Mouse (Mus musculus): ENCODE results near the gene Camk2n2. TPM values are rescaled to one million over a fixed set of nuclear protein-coding genes. Genes with fewer than 3 reads are reported as not detected.
"Not testable (repeated sequence)": the region's sequence is repeated elsewhere in the genome, so short reads cannot be mapped to it uniquely, and the experiment has no call there.

Gene Camk2n2
- polyA plus RNA-seq (2015; fragmentation: Nextera tagmentation; extraction: Ambion mirVana) = 0.48 and 0.52 TPM in 2 replicates

GRCm38 (mm10) chr16:20621191-20621990 lies at the start of gene Camk2n2:
TSS of gene Camk2n2 (minus strand) at chr16:20621287.
- peak; percentile 34 for DNase-seq (ENCODE audit: low spot score)

DNA sequence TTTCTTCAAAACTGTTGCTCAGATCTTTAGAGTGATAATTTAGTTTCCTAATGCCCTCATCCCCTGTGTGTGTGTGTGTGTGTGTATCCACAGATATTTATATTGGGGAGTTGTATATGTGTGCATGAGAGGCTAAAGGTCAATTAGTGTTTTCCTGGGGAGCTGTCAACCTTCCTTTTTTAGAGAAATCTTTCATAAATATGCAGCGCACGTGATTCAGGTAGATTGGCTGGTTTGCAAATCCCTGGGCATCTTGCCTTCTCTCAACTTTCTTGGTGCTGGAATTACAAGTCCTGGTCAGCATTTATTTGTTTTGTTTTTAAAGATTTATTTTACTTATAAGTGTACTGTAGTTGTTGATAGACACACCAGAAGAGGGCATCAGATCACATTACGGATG lies 49.2 kb upstream of the Camk2n2 start:
- no peak for DNase-seq (ENCODE audit: low spot score)

DNA sequence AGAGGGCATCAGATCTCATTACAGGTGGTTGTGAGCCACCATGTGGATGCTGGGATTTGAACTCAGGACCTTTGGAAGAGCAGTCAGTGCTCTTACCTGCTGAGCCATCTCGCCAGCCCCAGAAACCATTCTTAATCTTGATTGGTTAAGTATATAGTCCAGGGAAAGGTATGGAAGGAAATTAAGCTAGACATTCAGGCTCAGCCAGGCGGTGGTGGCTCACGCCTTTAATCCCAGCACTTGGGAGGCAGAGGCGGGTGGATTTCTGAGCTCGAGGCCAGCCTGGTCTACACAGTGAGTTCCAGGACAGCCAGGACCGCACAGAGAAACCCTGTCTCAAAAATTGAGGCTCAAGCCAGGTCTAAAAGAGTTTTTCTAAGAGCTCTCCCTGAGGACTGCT lies 46.9 kb upstream of the Camk2n2 start, which contains the start of gene Eif4g1:
TSS of gene Eif4g1 (plus strand) at position 301 of the 400 bp plus-strand sequence.
- DNase-seq (ENCODE audit: low spot score) = not testable (repeated sequence)

- DNase-seq (ENCODE audit: low spot score) = no peak
Observed at GRCm38 (mm10) chr16:20657661-20658060, 36.6 kb upstream of the Camk2n2 start.

DNA sequence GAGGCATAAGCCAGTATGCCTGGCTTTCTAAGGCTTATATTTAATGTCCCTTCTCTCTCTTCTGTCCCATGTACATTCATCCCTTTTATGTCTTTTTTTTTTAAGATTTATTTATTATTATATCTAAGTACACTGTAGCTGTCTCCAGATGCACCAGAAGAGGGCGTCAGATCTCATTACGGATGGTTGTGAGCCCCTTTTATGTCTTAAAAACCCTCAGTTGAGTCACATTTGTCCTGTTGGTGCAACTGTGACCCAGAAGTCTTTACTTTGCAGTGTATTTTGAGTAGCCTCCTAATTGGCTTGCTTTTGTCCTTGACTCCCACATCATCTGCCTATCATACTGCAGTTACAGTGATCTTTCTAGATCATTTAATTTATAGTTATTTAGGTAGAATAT lies 32.2 kb upstream of the Camk2n2 start:
- no peak for DNase-seq (ENCODE audit: low spot score)

DNA sequence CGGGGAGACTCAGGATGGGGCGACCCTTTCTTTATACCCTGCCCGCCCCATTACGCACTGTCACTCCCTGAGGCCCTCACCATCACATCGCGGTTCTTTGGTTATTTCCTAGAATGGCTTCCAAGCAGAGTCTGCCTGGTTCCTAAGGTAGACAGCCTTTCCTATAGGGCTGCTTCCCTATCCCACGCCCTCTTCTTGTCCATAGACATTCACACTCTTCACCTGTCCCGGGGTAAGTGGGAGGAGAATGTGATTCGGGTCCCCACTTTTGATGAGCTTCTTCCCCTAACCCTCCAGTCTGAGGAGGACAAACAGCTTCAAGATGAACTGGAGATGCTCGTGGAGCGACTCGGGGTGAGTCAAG lies 30.8 kb upstream of the Camk2n2 start:
- DNase-seq (ENCODE audit: low spot score) = peak; percentile 5

DNA sequence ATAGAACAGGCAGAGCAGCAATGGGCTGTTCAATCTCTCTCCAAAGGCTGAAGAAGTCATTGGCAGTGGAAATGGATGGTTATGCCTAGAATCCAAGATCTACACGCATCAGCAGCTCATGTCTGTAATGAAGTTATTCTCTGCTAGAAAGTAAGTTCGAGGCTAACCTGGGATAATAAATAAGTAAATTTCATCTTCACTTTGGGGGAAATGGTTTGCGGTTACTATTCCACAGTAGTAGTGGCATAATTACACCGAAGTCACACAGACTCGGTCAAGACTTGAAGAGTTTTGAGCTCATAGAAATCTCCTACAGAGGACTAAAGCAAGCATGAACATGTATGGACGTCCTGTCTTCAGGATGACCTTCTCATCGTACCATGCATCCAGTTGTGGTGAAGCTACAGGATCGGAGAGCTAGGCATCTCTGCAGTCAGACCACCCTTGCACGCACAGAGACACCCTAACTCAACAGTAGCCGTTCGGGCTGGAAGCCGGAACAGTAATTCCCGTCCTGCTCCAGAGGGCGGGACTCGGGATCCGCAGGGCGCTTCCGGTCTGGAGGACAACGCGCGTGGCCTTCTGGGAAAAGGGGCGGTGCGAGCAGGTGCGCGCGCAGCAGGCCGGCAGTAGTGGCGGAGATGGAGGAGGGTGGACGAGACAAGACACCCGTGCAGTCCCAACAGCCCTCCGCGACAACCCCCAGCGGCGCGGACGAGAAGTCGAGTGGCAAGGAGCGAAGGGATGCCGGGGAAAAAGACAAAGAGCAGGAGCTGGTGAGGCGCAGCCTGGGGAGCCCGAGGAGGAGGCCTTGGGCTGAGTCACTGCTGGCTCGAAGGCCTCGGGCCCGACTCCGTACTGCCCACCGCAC lies 30.2 kb upstream of the Camk2n2 start, which contains the start of gene Psmd2:
TSS of gene Psmd2 (plus strand) at position 577 of the 871 bp plus-strand sequence.
- peak; percentile 89 for DNase-seq (ENCODE audit: low spot score)

DNA sequence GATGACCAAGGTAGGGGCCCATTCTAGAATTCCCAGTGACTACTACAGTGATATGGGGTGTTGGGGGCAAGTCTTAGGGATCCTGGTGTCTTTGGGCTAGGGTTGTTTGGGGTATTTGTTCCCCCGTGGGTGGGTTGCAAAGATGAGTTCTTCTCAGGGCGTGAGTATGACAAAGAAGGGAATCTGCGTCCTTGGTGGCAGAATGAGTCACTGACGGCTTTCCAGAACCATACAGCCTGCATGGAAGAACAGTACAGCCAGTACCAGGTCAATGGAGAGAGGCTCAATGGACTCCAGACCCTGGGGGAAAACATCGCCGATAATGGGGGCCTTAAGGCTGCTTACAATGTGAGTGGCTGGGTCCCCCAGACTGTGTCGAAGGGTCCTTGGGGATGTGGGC lies 22.8 kb upstream of the Camk2n2 start:
- no peak for DNase-seq (ENCODE audit: low spot score)

GRCm38 (mm10) chr16:20642161-20642560 lies 21.1 kb upstream of the Camk2n2 start:
- peak; percentile 56 for DNase-seq (ENCODE audit: low spot score)

- DNase-seq (ENCODE audit: low spot score) = no peak
Observed at GRCm38 (mm10) chr16:20638367-20638766, 17.3 kb upstream of the Camk2n2 start.

GRCm38 (mm10) chr16:20637410-20637809 lies 16.3 kb upstream of the Camk2n2 start:
- DNase-seq (ENCODE audit: low spot score) = no peak

- DNase-seq (ENCODE audit: low spot score) = no peak
Observed at GRCm38 (mm10) chr16:20629731-20630634, 8.9 kb upstream of the Camk2n2 start, which contains the start of gene Ece2. TSS of gene Ece2 (plus strand) at chr16:20629828.

DNA sequence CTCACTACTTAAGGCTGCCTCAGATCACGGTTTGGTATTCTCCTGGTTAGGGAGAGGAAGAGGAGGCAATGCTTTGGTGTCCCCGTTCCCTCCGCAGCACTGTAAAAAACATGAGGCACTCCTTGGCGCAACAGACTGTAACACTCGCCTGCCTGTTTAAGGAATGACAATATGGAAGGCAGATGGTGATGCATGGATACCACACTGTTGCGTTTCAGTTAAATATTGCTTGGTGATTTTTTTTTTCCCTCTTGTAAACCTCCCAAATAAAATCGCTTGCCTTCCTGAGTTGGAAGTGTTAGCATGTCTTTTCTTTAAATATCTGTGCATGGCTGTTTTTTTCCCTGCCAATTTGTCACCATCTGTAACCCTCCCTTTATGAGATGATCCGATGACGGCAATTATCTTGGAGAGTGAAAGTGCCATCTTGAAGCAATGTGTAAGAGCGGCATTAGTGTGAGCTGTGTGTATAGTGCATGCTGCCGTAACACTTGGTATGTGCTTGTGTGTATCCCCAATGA lies 7.8 kb upstream of the Camk2n2 start:
- DNase-seq (ENCODE audit: low spot score) = no peak

DNA sequence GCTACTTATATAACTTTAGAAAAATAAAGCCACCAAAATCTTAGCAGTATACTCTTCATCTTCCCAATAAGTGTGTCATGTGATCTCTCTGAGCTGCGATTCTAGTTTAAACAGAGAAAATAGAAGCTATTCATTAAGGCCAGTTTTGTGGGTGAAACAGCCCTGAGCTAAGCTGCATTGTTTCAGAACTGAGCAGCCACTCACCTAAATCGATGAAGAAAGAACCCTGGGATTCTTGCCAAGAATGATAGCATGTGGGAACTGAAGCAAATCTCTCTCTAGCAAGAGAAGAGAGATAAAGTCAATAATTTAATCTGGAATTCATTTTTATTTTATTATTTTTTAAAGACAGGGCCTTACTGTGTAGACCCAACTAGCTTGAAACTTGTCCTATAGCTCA lies 2.1 kb upstream of the Camk2n2 start:
- no peak for DNase-seq (ENCODE audit: low spot score)

DNA sequence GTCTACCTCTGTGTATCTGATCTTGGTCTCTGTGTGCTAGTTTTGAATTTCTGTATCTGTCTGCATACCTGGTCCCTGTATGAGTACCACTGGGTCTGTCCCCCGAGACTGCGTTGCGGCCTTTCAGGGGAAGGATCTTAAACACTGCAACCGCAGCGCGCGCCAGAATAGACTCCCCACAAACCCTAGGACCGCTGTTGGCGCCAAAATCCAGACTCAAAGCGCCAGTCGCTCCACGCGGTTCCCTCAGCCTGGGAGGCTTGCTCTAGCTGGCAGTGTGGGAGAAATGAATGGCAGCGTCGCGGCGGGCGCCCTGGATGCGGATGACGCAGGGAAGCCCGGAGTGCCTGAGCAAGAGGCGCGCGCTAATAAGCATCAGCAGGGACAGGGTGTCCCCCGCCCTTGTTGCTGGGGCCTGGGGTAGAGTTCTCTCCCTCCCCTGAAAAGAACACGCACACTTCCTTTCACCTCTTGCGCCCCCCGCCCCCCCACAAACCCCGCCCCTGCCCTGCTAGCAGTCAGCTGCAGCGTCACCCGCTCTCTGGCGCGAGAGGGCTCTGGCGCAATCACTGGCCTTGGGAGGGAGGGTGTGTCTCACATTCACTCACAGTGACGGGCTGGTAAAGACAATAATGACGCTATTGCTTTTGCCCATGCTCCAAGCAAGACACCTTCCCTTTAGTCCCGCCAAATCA lies 1.1 kb upstream of the Camk2n2 start:
- DNase-seq (ENCODE audit: low spot score) = peak; percentile 19

GRCm38 (mm10) chr16:20620751-20621190 lies 316 bp downstream of the Camk2n2 start:
- DNase-seq (ENCODE audit: low spot score) = no peak

DNA sequence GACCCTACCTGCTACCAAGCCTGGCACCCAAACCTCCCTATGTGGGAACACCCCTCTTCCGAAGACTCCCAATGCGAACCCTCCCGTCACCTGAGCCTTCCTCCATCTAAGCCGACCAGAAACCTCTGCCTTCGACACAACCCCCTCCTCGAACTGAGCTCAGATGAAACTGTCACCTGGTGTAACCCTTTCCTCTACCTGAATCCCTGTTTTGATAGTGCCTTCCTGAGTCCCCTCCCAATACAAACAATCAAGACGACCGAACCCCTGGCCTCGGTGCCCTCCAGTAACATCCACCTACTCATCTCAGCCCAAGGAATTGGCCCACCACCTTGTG lies 720 bp downstream of the Camk2n2 start:
- DNase-seq (ENCODE audit: low spot score) = peak; percentile 7

GRCm38 (mm10) chr16:20619541-20620398 lies 1.3 kb downstream of the Camk2n2 start:
- peak; percentile 15 for DNase-seq (ENCODE audit: low spot score)
